Mouse (Mus musculus): ENCODE results near the gene 1700018F24Rik. TPM values are rescaled to one million over a fixed set of nuclear protein-coding genes. Genes with fewer than 3 reads are reported as not detected.
"Not testable (repeated sequence)": the region's sequence is repeated elsewhere in the genome, so short reads cannot be mapped to it uniquely, and the experiment has no call there.

Gene 1700018F24Rik
- polyA plus RNA-seq, 1 experiment from 2014 or later, result not detected

DNA sequence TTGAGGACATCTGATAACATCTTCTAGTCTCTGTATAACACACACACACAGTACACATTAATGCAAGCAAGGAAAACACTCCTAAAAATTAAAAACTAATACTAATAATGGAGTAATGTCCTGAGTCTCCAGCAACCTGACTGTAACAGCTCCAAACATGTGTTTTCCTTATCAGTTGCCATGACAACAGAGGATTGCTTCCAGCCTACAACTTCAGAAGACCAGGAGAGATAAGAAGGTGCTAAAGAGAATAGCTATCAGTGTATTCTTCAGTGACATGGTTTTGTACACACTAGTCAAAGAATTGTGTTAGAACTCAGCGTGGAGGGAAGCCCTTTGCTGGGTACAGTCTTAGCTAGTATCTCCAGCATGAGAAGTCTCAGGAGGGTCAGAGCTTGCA is 22.1 kb upstream of the 1700018F24Rik start:
- H3K9me3 ChIP-seq (ENCODE audit: control insufficient read depth, low read length); ATAC-seq (ENCODE audit: low FRiP score, low TSS enrichment); H3K36me3 ChIP-seq (ENCODE audit: control insufficient read depth, insufficient read depth, low read length); H3K27me3 ChIP-seq (ENCODE audit: control insufficient read depth, insufficient read depth, low read length); H3K9ac ChIP-seq (replicated peaks; ENCODE audit: low read length); H3K4me2 ChIP-seq (ENCODE audit: low read length); DNase-seq; H3K27ac ChIP-seq (replicated peaks; ENCODE audit: low read depth, low read length); H3K4me1 ChIP-seq (ENCODE audit: control insufficient read depth, insufficient read depth, low read length); H3K4me3 ChIP-seq (replicated peaks; ENCODE audit: low read depth, low read length): not testable (repeated sequence)
- WGBS, result 75% methylated on average over 1 of the region's 1 CpGs

DNA sequence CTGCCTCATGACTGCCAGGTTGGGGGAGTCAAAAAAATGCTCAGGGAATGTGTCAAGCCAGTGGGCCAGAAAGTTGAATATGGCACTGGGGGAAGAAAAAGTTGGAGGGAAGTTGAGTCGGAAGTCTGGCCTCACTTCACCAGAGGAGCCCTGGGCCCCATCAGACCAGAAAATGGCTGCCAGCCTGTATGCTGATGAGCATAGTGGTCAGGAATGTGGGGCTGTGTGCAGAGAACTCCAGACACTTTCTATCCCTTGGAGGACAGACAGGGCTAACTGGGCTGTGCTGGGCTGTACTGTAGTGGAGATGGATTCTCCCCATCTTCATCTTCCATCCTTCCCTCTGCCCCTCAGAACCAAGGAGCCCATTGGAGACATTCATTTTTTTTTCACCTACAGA is 12.3 kb upstream of the 1700018F24Rik start:
- not testable (repeated sequence) for H3K27me3 ChIP-seq (ENCODE audit: control insufficient read depth, insufficient read depth, low read length); H3K4me2 ChIP-seq (ENCODE audit: low read length); H3K9me3 ChIP-seq (ENCODE audit: control insufficient read depth, low read length); H3K9ac ChIP-seq (replicated peaks; ENCODE audit: low read length); H3K36me3 ChIP-seq (ENCODE audit: control insufficient read depth, insufficient read depth, low read length); ATAC-seq (ENCODE audit: low FRiP score, low TSS enrichment); H3K4me1 ChIP-seq (ENCODE audit: control insufficient read depth, insufficient read depth, low read length); H3K4me3 ChIP-seq (replicated peaks; ENCODE audit: low read depth, low read length); DNase-seq; H3K27ac ChIP-seq (replicated peaks; ENCODE audit: low read depth, low read length)
- WGBS, result 81% methylated on average over 1 of the region's 1 CpGs

DNA sequence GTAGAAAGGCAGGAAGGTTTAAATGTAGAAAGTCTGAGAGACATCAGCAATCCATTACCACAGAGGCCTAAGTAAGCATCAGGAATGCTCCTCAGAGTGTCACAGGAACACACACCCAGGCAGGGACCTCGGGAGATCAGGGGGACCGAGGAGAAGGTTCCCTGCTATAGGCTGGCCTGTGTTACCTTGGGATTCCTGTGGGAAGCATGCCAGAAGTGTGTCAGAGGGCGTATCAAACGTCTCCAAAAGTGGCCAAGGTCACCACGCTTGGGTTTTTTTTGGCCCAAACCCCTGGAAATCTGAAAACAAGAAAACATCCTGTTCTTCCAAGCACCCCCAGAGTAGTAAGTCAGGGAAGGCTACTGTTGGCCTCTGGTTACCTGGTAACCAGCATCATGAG is 10.4 kb upstream of the 1700018F24Rik start, which contains the start of gene Gm4871:
TSS of gene Gm4871 (minus strand) at position 364 of the 400 bp plus-strand sequence.
- not testable (repeated sequence) for H3K4me3 ChIP-seq (replicated peaks; ENCODE audit: low read depth, low read length); H3K4me2 ChIP-seq (ENCODE audit: low read length); DNase-seq; ATAC-seq (ENCODE audit: low FRiP score, low TSS enrichment); H3K9me3 ChIP-seq (ENCODE audit: control insufficient read depth, low read length); H3K27ac ChIP-seq (replicated peaks; ENCODE audit: low read depth, low read length); H3K4me1 ChIP-seq (ENCODE audit: control insufficient read depth, insufficient read depth, low read length); H3K36me3 ChIP-seq (ENCODE audit: control insufficient read depth, insufficient read depth, low read length); H3K27me3 ChIP-seq (ENCODE audit: control insufficient read depth, insufficient read depth, low read length); H3K9ac ChIP-seq (replicated peaks; ENCODE audit: low read length)
- 79% methylated on average over 5 of the region's 5 CpGs for WGBS

DNA sequence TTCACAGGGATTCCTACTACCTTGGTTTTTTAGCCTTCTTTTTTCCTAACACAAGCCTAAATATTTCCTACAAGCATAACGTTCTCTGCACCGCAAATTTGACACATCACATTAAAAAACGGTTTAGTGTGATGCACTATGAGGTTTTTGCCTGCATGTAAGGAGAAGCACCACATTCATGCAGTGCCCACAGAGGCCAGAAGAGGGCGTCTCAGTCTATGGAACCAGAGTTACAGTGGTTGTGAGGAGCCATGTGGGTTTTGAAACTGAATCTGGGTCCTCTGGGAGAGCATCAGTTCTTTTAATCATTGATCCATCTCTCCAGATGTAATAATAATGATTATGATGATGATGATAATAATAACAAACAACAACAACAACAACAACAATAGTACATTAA is 1.2 kb upstream of the 1700018F24Rik start:
- DNase-seq (peak; percentile 8), ATAC-seq (ENCODE audit: low FRiP score, low TSS enrichment) (no peak)
- H3K27ac ChIP-seq (replicated peaks; ENCODE audit: low read depth, low read length), result no peak overlapping the region
- H3K9me3 ChIP-seq (ENCODE audit: control insufficient read depth, low read length), result no peaks in the 10 kb centered on the region
- H3K4me3 ChIP-seq (replicated peaks; ENCODE audit: low read depth, low read length), result no peak overlapping the region
- no peaks in the 10 kb centered on the region for H3K36me3 ChIP-seq (ENCODE audit: control insufficient read depth, insufficient read depth, low read length)
- no peaks in the 10 kb centered on the region for H3K4me1 ChIP-seq (ENCODE audit: control insufficient read depth, insufficient read depth, low read length)
- no peak overlapping the region for H3K4me2 ChIP-seq (ENCODE audit: low read length)
- H3K27me3 ChIP-seq (ENCODE audit: control insufficient read depth, insufficient read depth, low read length), result no peaks in the 10 kb centered on the region
- 49% methylated on average over 4 of the region's 4 CpGs for WGBS
- no peak overlapping the region for H3K9ac ChIP-seq (replicated peaks; ENCODE audit: low read length)

GRCm38 (mm10) chr5:145054187-145054586 is 11.4 kb downstream of the 1700018F24Rik start:
- H3K9ac ChIP-seq (replicated peaks; ENCODE audit: low read length); H3K36me3 ChIP-seq (ENCODE audit: control insufficient read depth, insufficient read depth, low read length); DNase-seq; H3K4me1 ChIP-seq (ENCODE audit: control insufficient read depth, insufficient read depth, low read length); H3K27me3 ChIP-seq (ENCODE audit: control insufficient read depth, insufficient read depth, low read length); H3K27ac ChIP-seq (replicated peaks; ENCODE audit: low read depth, low read length); H3K9me3 ChIP-seq (ENCODE audit: control insufficient read depth, low read length); ATAC-seq (ENCODE audit: low FRiP score, low TSS enrichment); H3K4me3 ChIP-seq (replicated peaks; ENCODE audit: low read depth, low read length); H3K4me2 ChIP-seq (ENCODE audit: low read length): not testable (repeated sequence)
- 83% methylated on average over 3 of the region's 3 CpGs for WGBS

DNA sequence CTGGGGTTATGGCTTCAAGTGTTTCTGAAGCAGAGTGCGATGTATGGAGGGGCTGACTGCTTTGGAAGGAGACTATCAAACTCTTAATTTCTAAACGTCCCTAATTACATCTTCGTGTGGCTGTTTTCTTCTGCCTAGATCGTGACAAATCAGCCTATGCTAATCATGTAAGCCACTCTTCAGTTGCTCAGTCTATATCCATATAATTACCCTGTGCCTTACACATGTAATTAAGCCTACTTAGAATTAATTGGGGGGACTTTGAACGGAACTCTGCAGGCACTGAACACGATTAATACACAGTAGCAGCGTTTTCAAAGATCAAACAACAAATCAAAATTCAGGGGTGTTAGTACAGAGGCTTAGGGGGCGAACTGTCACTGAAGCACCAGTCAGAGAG is 15.1 kb downstream of the 1700018F24Rik start:
- Histone ChIP-seq H3K9ac (replicated peaks; ENCODE audit: low read length) (no peak overlapping the region), H3K4me2 (ENCODE audit: low read length) (no peak overlapping the region), H3K4me3 (replicated peaks; ENCODE audit: low read depth, low read length) (no peak overlapping the region), H3K27me3 (ENCODE audit: control insufficient read depth, insufficient read depth, low read length) (no peaks in the 10 kb centered on the region), H3K27ac (replicated peaks; ENCODE audit: low read depth, low read length) (no peak overlapping the region), H3K36me3 (ENCODE audit: control insufficient read depth, insufficient read depth, low read length) (no peaks in the 10 kb centered on the region), H3K4me1 (ENCODE audit: control insufficient read depth, insufficient read depth, low read length) (no peaks in the 10 kb centered on the region), H3K9me3 (ENCODE audit: control insufficient read depth, low read length) (no peaks in the 10 kb centered on the region)
- ATAC-seq (ENCODE audit: low FRiP score, low TSS enrichment), result no peak
- no peak for DNase-seq
- WGBS, result 80% methylated on average over 8 of the region's 8 CpGs

GRCm38 (mm10) chr5:145058722-145059121 is 15.9 kb downstream of the 1700018F24Rik start:
- DNase-seq (no peak), ATAC-seq (ENCODE audit: low FRiP score, low TSS enrichment) (no peak)
- no peak overlapping the region for H3K4me3 ChIP-seq (replicated peaks; ENCODE audit: low read depth, low read length)
- H3K9me3 ChIP-seq (ENCODE audit: control insufficient read depth, low read length), result no peaks in the 10 kb centered on the region
- 86% methylated on average over 7 of the region's 7 CpGs for WGBS
- no peak overlapping the region for H3K4me2 ChIP-seq (ENCODE audit: low read length)
- no peaks in the 10 kb centered on the region for H3K27me3 ChIP-seq (ENCODE audit: control insufficient read depth, insufficient read depth, low read length)
- no peaks in the 10 kb centered on the region for H3K36me3 ChIP-seq (ENCODE audit: control insufficient read depth, insufficient read depth, low read length)
- H3K27ac ChIP-seq (replicated peaks; ENCODE audit: low read depth, low read length), result no peak overlapping the region
- H3K4me1 ChIP-seq (ENCODE audit: control insufficient read depth, insufficient read depth, low read length), result no peaks in the 10 kb centered on the region
- no peak overlapping the region for H3K9ac ChIP-seq (replicated peaks; ENCODE audit: low read length)

DNA sequence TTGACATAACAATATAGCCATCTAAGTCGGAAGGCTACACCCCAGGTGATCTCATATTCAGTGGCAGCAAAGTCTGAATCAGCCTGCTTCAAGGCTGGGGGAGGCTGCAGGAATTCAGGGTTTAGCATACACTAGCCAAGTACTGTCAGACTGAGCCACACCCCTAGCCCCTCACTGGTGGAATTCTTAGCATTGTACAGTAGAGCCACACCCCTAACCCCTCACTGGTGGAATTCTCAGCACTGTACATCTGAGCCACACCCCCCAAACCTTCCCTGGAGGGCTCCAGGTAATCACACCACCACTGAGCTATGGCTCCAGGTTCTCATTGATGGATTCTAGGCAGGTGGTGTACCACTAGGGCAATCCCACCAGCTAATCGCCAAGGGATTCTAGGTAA is 16.7 kb downstream of the 1700018F24Rik start:
- Histone ChIP-seq H3K36me3 (ENCODE audit: control insufficient read depth, insufficient read depth, low read length) (no peaks in the 10 kb centered on the region), H3K4me3 (replicated peaks; ENCODE audit: low read depth, low read length) (no peak overlapping the region), H3K27ac (replicated peaks; ENCODE audit: low read depth, low read length) (no peak overlapping the region), H3K27me3 (ENCODE audit: control insufficient read depth, insufficient read depth, low read length) (no peaks in the 10 kb centered on the region), H3K4me2 (ENCODE audit: low read length) (no peak overlapping the region), H3K9ac (replicated peaks; ENCODE audit: low read length) (no peak overlapping the region), H3K9me3 (ENCODE audit: control insufficient read depth, low read length) (no peaks in the 10 kb centered on the region), H3K4me1 (ENCODE audit: control insufficient read depth, insufficient read depth, low read length) (no peaks in the 10 kb centered on the region)
- DNase-seq (no peak), ATAC-seq (ENCODE audit: low FRiP score, low TSS enrichment) (no peak)
- 84% methylated on average over 2 of the region's 2 CpGs for WGBS

GRCm38 (mm10) chr5:145064765-145065340 is 22.1 kb downstream of the 1700018F24Rik start:
- 93% methylated on average over 1 of the region's 1 CpGs for WGBS
- no peak overlapping the region for H3K4me3 ChIP-seq (replicated peaks; ENCODE audit: low read depth, low read length)
- no peaks in the 10 kb centered on the region for H3K36me3 ChIP-seq (ENCODE audit: control insufficient read depth, insufficient read depth, low read length)
- H3K27me3 ChIP-seq (ENCODE audit: control insufficient read depth, insufficient read depth, low read length), result no peaks in the 10 kb centered on the region
- H3K9ac ChIP-seq (replicated peaks; ENCODE audit: low read length), result no peak overlapping the region
- no peaks in the 10 kb centered on the region for H3K9me3 ChIP-seq (ENCODE audit: control insufficient read depth, low read length)
- DNase-seq, result no peak
- no peaks in the 10 kb centered on the region for H3K4me1 ChIP-seq (ENCODE audit: control insufficient read depth, insufficient read depth, low read length)
- H3K27ac ChIP-seq (replicated peaks; ENCODE audit: low read depth, low read length), result no peak overlapping the region
- no peak for ATAC-seq (ENCODE audit: low FRiP score, low TSS enrichment)
- H3K4me2 ChIP-seq (ENCODE audit: low read length), result no peak overlapping the region
